Mouse (Mus musculus) lung, adult 10 weeks (tissue): ENCODE measurements around the gene U90926. TPM values are rescaled to one million over a fixed set of nuclear protein-coding genes. Genes with fewer than 3 reads are reported as not detected.

Source experiments
- polyA plus RNA-seq: library from polyadenylated mRNA; stranded (reverse); fragments of 350-450 nt; fragmentation: Illumina TruSeq; extraction: RNeasy Lipid Tissue Mini Kit (QIAGEN cat#74804); gene quantifications from one replicate; pipeline ENCODE4 v1.2.3, GENCODE M21; 2014; ENCODE audit warnings: low read depth, low replicate concordance; ENCODE audit not compliant: insufficient read depth

Gene U90926
- not detected for polyA plus RNA-seq

GRCm38 (mm10) chr5:92215308-92215707 lies at the start of gene U90926:
Gene U90926 (minus strand): TSS chr5:92215408.

DNA sequence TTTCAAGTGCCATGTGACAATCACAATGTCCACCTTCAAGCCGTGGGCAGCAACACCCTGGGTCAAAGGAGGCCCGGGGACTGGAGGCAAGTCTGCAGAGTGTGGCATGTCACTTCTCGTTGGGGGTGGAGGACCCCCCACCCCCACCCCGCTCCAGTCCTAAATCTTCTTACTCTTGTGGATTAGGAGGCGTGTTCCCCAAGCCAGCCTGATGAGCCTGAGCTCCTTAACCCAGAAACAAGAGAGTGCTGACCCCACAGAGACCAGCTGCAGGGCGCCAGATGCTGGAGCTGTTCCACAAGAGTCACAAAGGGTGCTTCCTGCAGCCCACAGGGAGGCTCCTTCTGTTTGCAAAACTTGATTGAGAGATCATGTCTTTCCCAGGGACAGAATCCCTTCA lies 41.0 kb upstream of the U90926 start, which contains the start of gene Ppef2:
Gene Ppef2, minus strand, starts transcription at position 61 of the 400 bp plus-strand sequence.

Other genes starting within 250 kb of the U90926 start
- gene Odaph, start 227.9 kb downstream of the U90926 start, polyA plus RNA-seq, result not detected
- gene Cdkl2, start 171.5 kb downstream of the U90926 start, polyA plus RNA-seq, result 9.6 TPM
- gene G3bp2, start 131.7 kb downstream of the U90926 start, polyA plus RNA-seq, result 33.4 TPM
- 32.3 TPM for gene Uso1, start 77.5 kb downstream of the U90926 start, polyA plus RNA-seq
- gene Ppef2, start 40.9 kb upstream of the U90926 start, polyA plus RNA-seq, result 0.46 TPM
- gene Naaa, start 62.8 kb upstream of the U90926 start, polyA plus RNA-seq, result 50.3 TPM
- gene Sdad1, start 95.1 kb upstream of the U90926 start, polyA plus RNA-seq, result 4.9 TPM
- gene Cxcl9, start 112.7 kb upstream of the U90926 start, polyA plus RNA-seq, result 0.93 TPM
- 54.4 TPM for gene Art3, start 116.4 kb upstream of the U90926 start, polyA plus RNA-seq
- gene Cxcl10, start 133.5 kb upstream of the U90926 start, polyA plus RNA-seq, result 3.0 TPM
- gene Nup54, start 219.8 kb upstream of the U90926 start, polyA plus RNA-seq, result 11.0 TPM